Mouse (Mus musculus): ENCODE data around the gene Abhd14a. TPM values are rescaled to one million over a fixed set of nuclear protein-coding genes. Genes with fewer than 3 reads are reported as not detected.

Gene Abhd14a
- polyA plus RNA-seq, 2 experiments = 14.3 to 16.4 TPM

GRCm38 (mm10) chr9:106454071-106454761 is 6.7 kb upstream of the Abhd14a start:
- WGBS (ENCODE audit: insufficient replicate concordance) = 9% methylated on average over 20 of the region's 20 CpGs
- peak overlapping the region; percentile 67 for H3K4me2 ChIP-seq (ENCODE audit: low read depth)
- no peaks in the 10 kb centered on the region for H3K36me3 ChIP-seq (replicated peaks; ENCODE audit: control insufficient read depth, insufficient read depth, low read depth)
- peak overlapping the region; percentile 11; the same call in 1 of the 2 replicates for H3K9ac ChIP-seq (replicated peaks)
- H3K9me3 ChIP-seq (ENCODE audit: control insufficient read depth, low read length) = no peaks in the 10 kb centered on the region
- peak overlapping the region; percentile 57 to 58 for H3K4me3 ChIP-seq (ENCODE audit: insufficient read depth in 1 of 2, low read depth in 2 of 2, low read length in 2 of 2)
- DNase-seq (ENCODE audit: low read depth in 3 of 3, low spot score in 3 of 3) (no peak), ATAC-seq (ENCODE audit: insufficient read depth) (0 out of 2 replicates have a peak, but pooled peaks have one; percentile 9)
- peaks cover 6% of the 10 kb centered on the region in 2 experiments for H3K4me1 ChIP-seq (replicated peaks; ENCODE audit: control insufficient read depth in 2 of 2, insufficient read depth in 2 of 2, low read length in 1 of 2)
- peaks cover 13% of the 10 kb centered on the region for H3K27me3 ChIP-seq (ENCODE audit: control insufficient read depth, insufficient read depth, low read length)
- H3K27ac ChIP-seq = no peak overlapping the region
- TF ChIP-seq EP300 (IDR thresholded peaks at IDR 0.05; ENCODE audit: low read depth) (no peak), CTCF (IDR thresholded peaks at IDR 0.05; ENCODE audit: low read depth) (no peak)

DNA sequence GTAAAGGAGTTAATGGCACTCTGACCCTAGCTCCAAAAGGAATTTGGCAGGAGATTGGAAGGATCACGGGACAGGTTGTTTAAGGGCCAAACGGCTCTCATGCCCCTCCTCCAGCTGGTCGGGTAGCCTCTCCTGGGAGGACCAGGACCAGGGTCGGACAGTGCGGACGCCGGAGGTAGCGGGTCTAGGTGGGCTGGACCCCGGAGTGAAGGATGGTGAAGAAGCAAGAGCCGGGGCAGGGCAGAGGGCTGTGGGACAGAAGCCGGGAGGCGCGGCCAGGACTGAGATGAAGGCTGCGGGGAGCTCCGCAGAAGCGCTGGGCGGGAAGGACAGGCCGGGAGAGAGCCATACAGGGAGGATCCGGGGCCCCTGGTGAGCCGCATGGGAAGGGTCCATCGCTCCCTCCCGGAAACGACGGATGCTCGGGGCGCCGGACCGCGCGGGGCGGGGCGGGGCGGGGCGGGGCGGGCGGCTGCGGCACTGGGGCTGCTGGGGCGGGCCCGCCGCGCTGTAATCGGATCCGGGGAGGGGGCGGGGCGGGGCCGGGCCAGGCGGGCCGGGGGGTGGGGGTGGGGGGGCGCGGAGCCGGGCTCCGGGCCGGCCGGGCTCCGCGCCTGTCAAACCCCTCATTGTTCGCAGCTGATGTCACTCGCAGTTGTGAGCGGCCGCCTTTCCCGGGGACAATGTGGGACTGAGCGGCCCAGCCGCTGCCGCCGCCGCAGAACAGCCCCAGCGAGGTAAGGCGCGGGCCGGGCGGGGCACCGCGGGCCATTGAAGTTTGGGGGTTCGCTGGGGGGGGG is 6.0 kb upstream of the Abhd14a start, which contains the start of gene Pcbp4:
Pcbp4 (plus strand) TSS at position 21 of the 800 bp plus-strand sequence.
- peak within 1 kb of the TSS; percentile 25; the same call in 1 of the 2 replicates for H3K9ac ChIP-seq (replicated peaks)
- H3K27me3 ChIP-seq (ENCODE audit: control insufficient read depth, insufficient read depth, low read length) = peaks cover 13% of the 10 kb centered on the region
- H3K4me2 ChIP-seq (ENCODE audit: low read depth) = peak within 1 kb of the TSS; percentile 67
- ATAC-seq (ENCODE audit: insufficient read depth) (peak; percentile 70), DNase-seq (ENCODE audit: low read depth in 3 of 3, low spot score in 3 of 3) (no peak)
- TF ChIP-seq EP300 (IDR thresholded peaks at IDR 0.05; ENCODE audit: low read depth) (no peak), CTCF (IDR thresholded peaks at IDR 0.05; ENCODE audit: low read depth) (no peak)
- no peaks in the 10 kb centered on the region for H3K36me3 ChIP-seq (replicated peaks; ENCODE audit: control insufficient read depth, insufficient read depth, low read depth)
- peak within 1 kb of the TSS; percentile 57 to 58 for H3K4me3 ChIP-seq (ENCODE audit: insufficient read depth in 1 of 2, low read depth in 2 of 2, low read length in 2 of 2)
- 2% methylated on average over 66 of the region's 74 CpGs for WGBS (ENCODE audit: insufficient replicate concordance)
- no peaks in the 10 kb centered on the region for H3K9me3 ChIP-seq (ENCODE audit: control insufficient read depth, low read length)
- H3K4me1 ChIP-seq (replicated peaks; ENCODE audit: control insufficient read depth in 2 of 2, insufficient read depth in 2 of 2, low read length in 1 of 2) = peaks cover 6% of the 10 kb centered on the region in 2 experiments
- no peak within 1 kb of the TSS for H3K27ac ChIP-seq

DNA sequence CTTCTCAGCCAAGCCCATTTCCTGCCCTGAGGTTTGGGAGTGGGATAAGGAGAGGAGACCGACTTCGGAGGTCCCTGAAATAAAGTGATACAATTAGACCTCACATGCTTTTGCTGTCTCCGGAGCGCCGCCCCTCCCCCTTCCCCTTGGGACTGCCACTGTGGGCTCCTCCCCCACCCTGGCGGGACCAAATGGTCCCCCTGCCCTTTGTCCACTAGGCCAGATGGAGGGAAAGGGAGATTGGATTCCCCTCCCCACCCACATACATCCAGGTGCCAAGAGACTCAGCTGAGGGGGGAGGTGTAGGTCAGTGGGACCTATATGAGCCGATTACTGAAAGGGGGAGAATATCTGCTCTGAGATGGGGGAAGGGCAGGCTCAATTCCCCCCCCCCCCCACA is 5.3 kb upstream of the Abhd14a start:
- DNase-seq (ENCODE audit: low read depth in 3 of 3, low spot score in 3 of 3) = no peak
- H3K4me3 ChIP-seq (ENCODE audit: insufficient read depth in 1 of 2, low read depth in 2 of 2, low read length in 2 of 2) = peak overlapping the region in 1 of 2 experiments; percentile 58; a peak in 2 of 4 replicates
- WGBS (ENCODE audit: insufficient replicate concordance) = 13% methylated on average over 7 of the region's 7 CpGs
- TF ChIP-seq EP300 (IDR thresholded peaks at IDR 0.05; ENCODE audit: low read depth) = no peak
- TF ChIP-seq CTCF (IDR thresholded peaks at IDR 0.05; ENCODE audit: low read depth) = no peak
- H3K27me3 ChIP-seq (ENCODE audit: control insufficient read depth, insufficient read depth, low read length) = peaks cover 13% of the 10 kb centered on the region
- no peaks in the 10 kb centered on the region for H3K9me3 ChIP-seq (ENCODE audit: control insufficient read depth, low read length)
- peaks cover 9 to 11% of the 10 kb centered on the region in 2 experiments for H3K4me1 ChIP-seq (replicated peaks; ENCODE audit: control insufficient read depth in 2 of 2, insufficient read depth in 2 of 2, low read length in 1 of 2)
- H3K9ac ChIP-seq (replicated peaks) = no peak overlapping the region
- ATAC-seq (ENCODE audit: insufficient read depth) = peak; percentile 7; the same call in 1 of the 2 replicates
- no peaks in the 10 kb centered on the region for H3K36me3 ChIP-seq (replicated peaks; ENCODE audit: control insufficient read depth, insufficient read depth, low read depth)
- no peak overlapping the region for H3K27ac ChIP-seq
- H3K4me2 ChIP-seq (ENCODE audit: low read depth) = peak overlapping the region; percentile 67

GRCm38 (mm10) chr9:106452351-106452750 is 4.9 kb upstream of the Abhd14a start:
- no peak for ATAC-seq (ENCODE audit: insufficient read depth)
- Histone ChIP-seq H3K27ac (no peak overlapping the region), H3K4me2 (ENCODE audit: low read depth) (peak overlapping the region; percentile 67), H3K27me3 (ENCODE audit: control insufficient read depth, insufficient read depth, low read length) (peaks cover 13% of the 10 kb centered on the region), H3K4me1 (replicated peaks; ENCODE audit: control insufficient read depth in 2 of 2, insufficient read depth in 2 of 2, low read length in 1 of 2) (peaks cover 11 to 14% of the 10 kb centered on the region in 2 experiments), H3K9ac (replicated peaks) (no peak overlapping the region), H3K4me3 (ENCODE audit: insufficient read depth in 1 of 2, low read depth in 2 of 2, low read length in 2 of 2) (no peak overlapping the region), H3K9me3 (ENCODE audit: control insufficient read depth, low read length) (no peaks in the 10 kb centered on the region), H3K36me3 (replicated peaks; ENCODE audit: control insufficient read depth, insufficient read depth, low read depth) (no peaks in the 10 kb centered on the region)
- no peak for DNase-seq (ENCODE audit: low read depth in 3 of 3, low spot score in 3 of 3)
- TF ChIP-seq CTCF (IDR thresholded peaks at IDR 0.05; ENCODE audit: low read depth) (no peak), EP300 (IDR thresholded peaks at IDR 0.05; ENCODE audit: low read depth) (no peak)
- WGBS (ENCODE audit: insufficient replicate concordance) = 42% methylated on average over 6 of the region's 6 CpGs

GRCm38 (mm10) chr9:106451899-106452298 is 4.4 kb upstream of the Abhd14a start:
- Histone ChIP-seq H3K4me2 (ENCODE audit: low read depth) (no peak overlapping the region), H3K9me3 (ENCODE audit: control insufficient read depth, low read length) (no peaks in the 10 kb centered on the region), H3K4me3 (ENCODE audit: insufficient read depth in 1 of 2, low read depth in 2 of 2, low read length in 2 of 2) (no peak overlapping the region), H3K27me3 (ENCODE audit: control insufficient read depth, insufficient read depth, low read length) (peaks cover 13% of the 10 kb centered on the region), H3K9ac (replicated peaks) (no peak overlapping the region), H3K27ac (no peak overlapping the region), H3K36me3 (replicated peaks; ENCODE audit: control insufficient read depth, insufficient read depth, low read depth) (no peaks in the 10 kb centered on the region), H3K4me1 (replicated peaks; ENCODE audit: control insufficient read depth in 2 of 2, insufficient read depth in 2 of 2, low read length in 1 of 2) (peaks cover 11 to 15% of the 10 kb centered on the region in 2 experiments)
- TF ChIP-seq EP300 (IDR thresholded peaks at IDR 0.05; ENCODE audit: low read depth) = no peak
- WGBS (ENCODE audit: insufficient replicate concordance) = 43% methylated on average over 2 of the region's 2 CpGs
- no peak for ATAC-seq (ENCODE audit: insufficient read depth)
- no peak for DNase-seq (ENCODE audit: low read depth in 3 of 3, low spot score in 3 of 3)
